In genomic region chr8:121977819-121978590, GRCm38 (mm10) we compare ENCODE assay signal across 9 mouse cellular contexts. TPM values are rescaled to one million over a fixed set of nuclear protein-coding genes. Genes with fewer than 3 reads are reported as not detected.
DNase-seq lines count a peak whose midpoint lies in the region; ATAC-seq and TF ChIP-seq lines count a peak whose summit lies in the region.
"Had no signal": no experiment of that assay in that cellular context is flagged by ENCODE, and none has a peak within 500 bp of the region (broad histone marks: within the 10 kb centered on the region; RNA-seq: fewer than 3 reads in every experiment).

No protein-coding gene starts in this region.

- WGBS in lung, adult 2 months: 69% methylated on average over 8 of the region's 8 CpGs
- WGBS in embryonic facial prominence, embryonic 10.5 days: 62% methylated on average over 8 of the region's 8 CpGs
- WGBS in hindbrain, embryonic 16.5 days: 67% methylated on average over 8 of the region's 8 CpGs
- WGBS in liver, embryonic 14.5 days (ENCODE audit: insufficient replicate concordance): 71% methylated on average over 8 of the region's 8 CpGs
- WGBS in small intestine, adult 2 months: 78% methylated on average over 8 of the region's 8 CpGs

- peaks cover 90% of the 10 kb centered on the region for H3K36me3 ChIP-seq in embryonic facial prominence, embryonic 10.5 days (replicated peaks)
- H3K36me3 ChIP-seq in hindbrain, embryonic 16.5 days (ENCODE audit: control insufficient read depth, insufficient read depth, low read length): peaks cover 26% of the 10 kb centered on the region
- H3K36me3 ChIP-seq in liver, embryonic 14.5 days (replicated peaks; ENCODE audit: control insufficient read depth, insufficient read depth, low read depth): peaks cover 16% of the 10 kb centered on the region
- peaks cover 38% of the 10 kb centered on the region for H3K36me3 ChIP-seq in small intestine, adult 2 months (ENCODE audit: control insufficient read depth, insufficient read depth, low read length)

- TF ChIP-seq POLR2A in lung, adult 2 months (IDR thresholded peaks at IDR 0.05; ENCODE audit: borderline replicate concordance, extremely low read depth, low read depth, low read length): no peak
- no peak for TF ChIP-seq POLR2A in small intestine, adult 2 months (IDR thresholded peaks at IDR 0.05; ENCODE audit: low read depth, low read length)

- ATAC-seq in hindbrain, embryonic 16.5 days: peak; percentile 84
- ATAC-seq in liver, embryonic 14.5 days (ENCODE audit: insufficient read depth): no peak

- H3K4me3 ChIP-seq in lung, adult 2 months (replicated peaks; ENCODE audit: extremely low read depth, low read depth, low read length): no peak overlapping the region
- no peak overlapping the region for H3K4me3 ChIP-seq in embryonic facial prominence, embryonic 10.5 days
- no peak overlapping the region for H3K4me3 ChIP-seq in hindbrain, embryonic 16.5 days (ENCODE audit: low read length)
- no peak overlapping the region for H3K4me3 ChIP-seq in liver, embryonic 14.5 days (ENCODE audit: insufficient read depth in 1 of 2, low read depth in 2 of 2, low read length in 2 of 2)
- H3K4me3 ChIP-seq in small intestine, adult 2 months (ENCODE audit: low read depth, low read length): no peak overlapping the region
- H3K4me3 ChIP-seq: myocyte had no signal

- no peak for DNase-seq in lung, adult 2 months
- DNase-seq in lung, adult 18-20 months: no peak
- peak; percentile 74 for DNase-seq in ZHBTc4 (ENCODE audit: low read depth, low spot score)
- DNase-seq in embryonic facial prominence, embryonic 10.5 days (ENCODE audit: low spot score): peak; percentile 38
- DNase-seq in liver, embryonic 14.5 days (ENCODE audit: low read depth in 3 of 3, low spot score in 3 of 3): peak in 1 of 3 experiments; percentile 10
- DNase-seq in right cerebral cortex, adult 2 months (ENCODE audit: low spot score in 2 of 2): no peak

- TF ChIP-seq CTCF in lung, adult 2 months (IDR thresholded peaks at IDR 0.05; ENCODE audit: insufficient read depth, low read length): peak; percentile 73
- peak; percentile 71 for TF ChIP-seq CTCF in liver, embryonic 14.5 days (IDR thresholded peaks at IDR 0.05; ENCODE audit: low read depth)
- TF ChIP-seq CTCF in small intestine, adult 2 months (IDR thresholded peaks at IDR 0.05; ENCODE audit: extremely low read depth, insufficient read length, insufficient replicate concordance, low read depth, low read length): peak; percentile 54; the same call in 1 of the 2 replicates

- H3K4me1 ChIP-seq in lung, adult 2 months (ENCODE audit: control insufficient read depth, insufficient read depth, low read length): no peaks in the 10 kb centered on the region
- H3K4me1 ChIP-seq in embryonic facial prominence, embryonic 10.5 days: peaks cover 4% of the 10 kb centered on the region; the same call in 1 of the 2 replicates
- peaks cover 4% of the 10 kb centered on the region for H3K4me1 ChIP-seq in hindbrain, embryonic 16.5 days (ENCODE audit: control insufficient read depth, insufficient read depth, low read depth, low read length)
- no peaks in the 10 kb centered on the region for H3K4me1 ChIP-seq in liver, embryonic 14.5 days (replicated peaks; ENCODE audit: control insufficient read depth in 2 of 2, insufficient read depth in 2 of 2, low read length in 1 of 2)
- H3K4me1 ChIP-seq in small intestine, adult 2 months (ENCODE audit: control insufficient read depth, insufficient read depth, insufficient read length, low read length): no peaks in the 10 kb centered on the region; the same call in 1 of the 2 replicates

- H3K9me3 ChIP-seq in embryonic facial prominence, embryonic 10.5 days: no peaks in the 10 kb centered on the region
- no peaks in the 10 kb centered on the region for H3K9me3 ChIP-seq in hindbrain, embryonic 16.5 days (ENCODE audit: control insufficient read depth, low read length)
- H3K9me3 ChIP-seq in liver, embryonic 14.5 days (ENCODE audit: control insufficient read depth, low read length): no peaks in the 10 kb centered on the region

- no peak overlapping the region for H3K4me2 ChIP-seq in hindbrain, embryonic 16.5 days (ENCODE audit: low read length)
- H3K4me2 ChIP-seq in liver, embryonic 14.5 days (ENCODE audit: low read depth): no peak overlapping the region

- TF ChIP-seq EP300 in liver, embryonic 14.5 days (IDR thresholded peaks at IDR 0.05; ENCODE audit: low read depth): no peak

- H3K27ac ChIP-seq in embryonic facial prominence, embryonic 10.5 days (replicated peaks): no peak overlapping the region
- H3K27ac ChIP-seq in hindbrain, embryonic 16.5 days (ENCODE audit: low read depth, low read length): no peak overlapping the region
- H3K27ac ChIP-seq in liver, embryonic 14.5 days: no peak overlapping the region
- no peak overlapping the region for H3K27ac ChIP-seq in small intestine, adult 2 months (ENCODE audit: insufficient read depth, low read depth, low read length)

- H3K27me3 ChIP-seq in embryonic facial prominence, embryonic 10.5 days (replicated peaks; ENCODE audit: low read depth, poor library complexity, severe bottlenecking): no peaks in the 10 kb centered on the region
- no peaks in the 10 kb centered on the region for H3K27me3 ChIP-seq in hindbrain, embryonic 16.5 days (replicated peaks; ENCODE audit: control insufficient read depth, insufficient read depth, low read length)
- H3K27me3 ChIP-seq in liver, embryonic 14.5 days (ENCODE audit: control insufficient read depth, insufficient read depth, low read length): no peaks in the 10 kb centered on the region
- H3K27me3 ChIP-seq in small intestine, adult 2 months (ENCODE audit: control insufficient read depth, insufficient read depth, low read length): no peaks in the 10 kb centered on the region

- H3K9ac ChIP-seq in hindbrain, embryonic 16.5 days (ENCODE audit: low read depth, low read length): no peak overlapping the region; the same call in 1 of the 2 replicates
- no peak overlapping the region for H3K9ac ChIP-seq in liver, embryonic 14.5 days (replicated peaks)

RNA-seq across cellular contexts. Expression of gene Banp, which starts 28.5 kb away (rescaled TPM):
- polyA plus RNA-seq in lung, adult 2 months (2012; rRNA removed): 55.2 and 57.8 TPM in 2 replicates
- 55.2 and 64.8 TPM in 2 replicates for polyA plus RNA-seq in embryonic facial prominence, embryonic 10.5 days (2016; fragmentation: Nextera tagmentation; extraction: Ambion mirVana)
- polyA plus RNA-seq in hindbrain, embryonic 16.5 days (2015; fragmentation: Nextera tagmentation; extraction: Ambion mirVana): 49.9 and 54.9 TPM in 2 replicates
- 20.8 and 23.0 TPM in 2 replicates for polyA plus RNA-seq in liver, embryonic 14.5 days (2012; rRNA removed)
- polyA plus RNA-seq in liver, embryonic 14.5 days (2014; fragmentation: Nextera tagmentation; extraction: Ambion mirVana): 12.0 and 13.6 TPM in 2 replicates
- polyA plus RNA-seq in small intestine, adult 2 months (2012; rRNA removed): 24.7 and 34.3 TPM in 2 replicates

RNA-seq across cellular contexts. Expression of gene Car5a, which starts 33.3 kb away (rescaled TPM):
- 0.18 and 0.26 TPM in 2 replicates for polyA plus RNA-seq in lung, adult 2 months (2012; rRNA removed)
- not detected in 2 replicates for polyA plus RNA-seq in embryonic facial prominence, embryonic 10.5 days (2016; fragmentation: Nextera tagmentation; extraction: Ambion mirVana)
- 0.25 and 0.40 TPM in 2 replicates for polyA plus RNA-seq in hindbrain, embryonic 16.5 days (2015; fragmentation: Nextera tagmentation; extraction: Ambion mirVana)
- polyA plus RNA-seq in liver, embryonic 14.5 days (2012; rRNA removed): 0.87 and 1.1 TPM in 2 replicates
- polyA plus RNA-seq in liver, embryonic 14.5 days (2014; fragmentation: Nextera tagmentation; extraction: Ambion mirVana): 1.3 and 1.4 TPM in 2 replicates
- 0.11 TPM in 1 of 2 replicates, not detected in the other for polyA plus RNA-seq in small intestine, adult 2 months (2012; rRNA removed)
- polyA plus RNA-seq: myocyte had no signal

Comparison
In these comparisons a context has a peak if more than half of its experiments do, and no peak if none do; other contexts are left out.
1. DNase-seq: peak in ZHBTc4 (single experiment) and embryonic facial prominence, embryonic 10.5 days (single experiment); none in lung, adult 2 months (single experiment), lung, adult 18-20 months (0 of 2) and right cerebral cortex, adult 2 months (0 of 2).
2. Peak in every context shown above with its lines, with median percentiles within 50 percentile points of each other: CTCF ChIP-seq.